Mouse (Mus musculus) MEL (cell line): Measurements from ENCODE around the gene Slc35e3. TPM values are rescaled to one million over a fixed set of nuclear protein-coding genes. Genes with fewer than 3 reads are reported as not detected.

ENCODE experiments used
- DNase-seq: peaks from one replicate; pipeline ENCODE4 v3.0.0; 2011; ENCODE audit warnings: low read depth, low spot score
- H3K27ac ChIP-seq: 2 replicates; pipeline ENCODE4 v1.5.1; 2012; ENCODE audit warnings: low read depth, mild to moderate bottlenecking, control low read depth, low read length, moderate library complexity; ENCODE audit not compliant: control insufficient read depth
- H3K27me3 ChIP-seq, 2 experiments: fragments of 150-350 bp in 1 of 2; sonication (generic) in 1 of 2; 2 replicates each; pipeline ENCODE4 v1.6.1; 2012; ENCODE audit warnings: low read length in 2 of 2, mild to moderate bottlenecking in 2 of 2, improper control_type of control experiment in 1 of 2, moderate library complexity in 1 of 2; ENCODE audit not compliant: insufficient read depth in 2 of 2, control insufficient read depth in 1 of 2
- H3K36me3 ChIP-seq, 2 experiments: 2 replicates each; pipeline ENCODE4 v1.6.1; 2012 to 2014; ENCODE audit warnings: low read length in 2 of 2, improper control_type of control experiment in 1 of 2, inconsistent platforms in 1 of 2, mild to moderate bottlenecking in 1 of 2; ENCODE audit not compliant: insufficient read depth in 2 of 2, control insufficient read depth in 1 of 2
- H3K4me1 ChIP-seq, 2 experiments: fragments of 150-350 bp in 1 of 2; sonication (generic) in 1 of 2; 2 replicates each; pipeline ENCODE4 v1.6.1; 2012; ENCODE audit warnings: low read length in 2 of 2, improper control_type of control experiment in 1 of 2, mild to moderate bottlenecking in 1 of 2; ENCODE audit not compliant: insufficient read depth in 2 of 2, control insufficient read depth in 1 of 2
- H3K4me3 ChIP-seq, 2 experiments: fragments of 150-350 bp in 1 of 2; sonication (generic) in 1 of 2; 2 replicates each; pipeline ENCODE4 v1.5.1; 2012; ENCODE audit warnings: low read depth in 2 of 2, low read length in 2 of 2, mild to moderate bottlenecking in 2 of 2, moderate library complexity in 2 of 2, control low read depth in 1 of 2, improper control_type of control experiment in 1 of 2; ENCODE audit not compliant: control insufficient read depth in 1 of 2, insufficient read depth in 1 of 2
- H3K79me2 ChIP-seq: 2 replicates; pipeline ENCODE4 v1.6.1; 2012; ENCODE audit warnings: mild to moderate bottlenecking, low read length, moderate library complexity; ENCODE audit not compliant: control insufficient read depth, poor library complexity, insufficient read depth
- H3K9ac ChIP-seq: 2 replicates; pipeline ENCODE4 v1.6.1; 2012; ENCODE audit warnings: low read depth, mild to moderate bottlenecking, control low read depth, low read length, moderate library complexity; ENCODE audit not compliant: control insufficient read depth, poor library complexity, severe bottlenecking
- H3K9me3 ChIP-seq: fragments of 150-350 bp; sonication (generic); replicated peaks from 2 replicates; pipeline ENCODE4 v1.6.1; 2012; ENCODE audit warnings: mild to moderate bottlenecking, low read length, improper control_type of control experiment, moderate library complexity; ENCODE audit not compliant: insufficient read depth
- BHLHE40 ChIP-seq: IDR thresholded peaks from 2 replicates; pipeline ENCODE4 v1.6.1; 2012; ENCODE audit warnings: low read depth, mild to moderate bottlenecking, inconsistent platforms, low read length, improper control_type of control experiment, borderline replicate concordance
- CTCF ChIP-seq, 3 experiments: IDR thresholded peaks in 2 of 3; conservative IDR thresholded peaks in 1 of 3; 2 replicates each; pipeline ENCODE4 v1.5.1; 2011 to 2012; ENCODE audit warnings: low read length in 3 of 3, low read depth in 2 of 3, mild to moderate bottlenecking in 2 of 3, improper control_type of control experiment in 1 of 3, inconsistent platforms in 1 of 3, mixed read lengths in 1 of 3, moderate library complexity in 1 of 3; ENCODE audit not compliant: control insufficient read depth in 1 of 3, insufficient read depth in 1 of 3, poor library complexity in 1 of 3, severe bottlenecking in 1 of 3
- E2F4 ChIP-seq: IDR thresholded peaks from 2 replicates; pipeline ENCODE4 v1.6.1; 2011; ENCODE audit warnings: low read depth, low read length, improper control_type of control experiment, borderline replicate concordance
- ETS1 ChIP-seq: IDR thresholded peaks from 2 replicates; pipeline ENCODE4 v1.6.1; 2012; ENCODE audit warnings: low read depth, mild to moderate bottlenecking, inconsistent platforms, low read length, improper control_type of control experiment, moderate library complexity
- MAZ ChIP-seq: IDR thresholded peaks from 2 replicates; pipeline ENCODE4 v1.6.1; 2012; ENCODE audit warnings: low read depth, mild to moderate bottlenecking, inconsistent platforms, low read length, improper control_type of control experiment
- MXI1 ChIP-seq: IDR thresholded peaks from 2 replicates; pipeline ENCODE4 v1.6.1; 2011; ENCODE audit warnings: mild to moderate bottlenecking, low read depth, low read length, improper control_type of control experiment
- NELFE ChIP-seq: IDR thresholded peaks from 2 replicates; pipeline ENCODE4 v1.6.1; 2011; ENCODE audit warnings: low read depth, low read length, improper control_type of control experiment
- NRF1 ChIP-seq: IDR thresholded peaks from 2 replicates; pipeline ENCODE4 v1.6.1; 2014; ENCODE audit warnings: low read depth, mild to moderate bottlenecking, inconsistent platforms, low read length, improper control_type of control experiment, moderate library complexity; ENCODE audit not compliant: poor library complexity, insufficient read depth, severe bottlenecking
- POLR2AphosphoS2 ChIP-seq: IDR thresholded peaks from 2 replicates; pipeline ENCODE4 v1.6.1; 2011; ENCODE audit warnings: low read length, improper control_type of control experiment
- POLR2AphosphoS5 ChIP-seq: IDR thresholded peaks from 2 replicates; pipeline ENCODE4 v1.6.1; 2012; ENCODE audit warnings: low read depth, borderline replicate concordance, mild to moderate bottlenecking, inconsistent platforms, low read length, moderate library complexity, mixed read lengths
- SMC3 ChIP-seq: IDR thresholded peaks from 2 replicates; pipeline ENCODE4 v1.6.1; 2011; ENCODE audit warnings: low read depth, low read length, improper control_type of control experiment
- TBP ChIP-seq: IDR thresholded peaks from 2 replicates; pipeline ENCODE4 v1.8.0; 2011; ENCODE audit warnings: low read depth, low read length, improper control_type of control experiment
- ZC3H11A ChIP-seq: IDR thresholded peaks from 2 replicates; pipeline ENCODE4 v1.6.1; 2012; ENCODE audit warnings: low read depth, mild to moderate bottlenecking, inconsistent platforms, low read length, improper control_type of control experiment
- polyA plus RNA-seq, 2 experiments: library from polyadenylated mRNA; stranded (reverse) in 1 of 2; unstranded in 1 of 2; fragments of >175 nt in 1 of 2; fragments of >200 nt in 1 of 2; gene quantifications; 2 replicates each; pipeline versions ENCODE4 v1.2.1 to v1.2.4; 2012; ENCODE audit warnings: low replicate concordance in 2 of 2, low read depth in 1 of 2; ENCODE audit not compliant: insufficient read length in 2 of 2, insufficient read depth in 1 of 2, missing spikeins in 1 of 2
- total RNA-seq: library from RNA; depleted of rRNA; stranded (reverse); fragments of 300-350 nt; gene quantifications from 2 replicates; pipeline ENCODE4 v1.2.3, GENCODE M21; 2012

Slc35e3 gene
- total and polyA plus RNA-seq, 3 experiments = 3.7 to 7.4 TPM; not detected in 1

- TF ChIP-seq NELFE (no peak), POLR2AphosphoS5 (no peak), SMC3 (no peak), NRF1 (no peak), E2F4 (no peak), ETS1 (no peak), ZC3H11A (no peak), CTCF (IDR thresholded peaks at IDR 0.05 in 2 of 3, conservative IDR thresholded peaks at IDR 0.05 in 1 of 3; ENCODE audit: control insufficient read depth in 1 of 3, insufficient read depth in 1 of 3, low read depth in 2 of 3, low read length in 3 of 3, poor library complexity in 1 of 3, severe bottlenecking in 1 of 3) (no peak)
- TF ChIP-seq, all 39 proteins: peak for 0
- H3K9me3 ChIP-seq = no peaks in the 10 kb centered on the region
- DNase-seq = no peak
- H3K4me3 ChIP-seq = no peak overlapping the region
- H3K4me1 ChIP-seq = no peaks in the 10 kb centered on the region; a peak in 1 of 4 replicates
- H3K36me3 ChIP-seq = peaks cover 0 to 41% of the 10 kb centered on the region in 2 experiments; a peak in 2 of 4 replicates
- no peak overlapping the region for H3K9ac ChIP-seq
- H3K27ac ChIP-seq = no peak overlapping the region
- H3K27me3 ChIP-seq = no peaks in the 10 kb centered on the region
- no peaks in the 10 kb centered on the region for H3K79me2 ChIP-seq
These were observed 30.3 kb upstream of the Slc35e3 start for GRCm38 (mm10) chr10:117776281-117777102.

GRCm38 (mm10) chr10:117775401-117776144 is 29.4 kb upstream of the Slc35e3 start:
- TF ChIP-seq MXI1 = no peak
- no peak for TF ChIP-seq BHLHE40
- no peak for TF ChIP-seq TBP
- TF ChIP-seq POLR2AphosphoS2 = no peak
- TF ChIP-seq MAZ = no peak
- peaks cover 0 to 38% of the 10 kb centered on the region in 2 experiments; a peak in 2 of 4 replicates for H3K36me3 ChIP-seq

More at GRCm38 (mm10) chr10:117775401-117776144, 29.4 kb upstream of the Slc35e3 start:
- peak; percentile 44 for DNase-seq
- no peaks in the 10 kb centered on the region for H3K9me3 ChIP-seq
- no peak overlapping the region for H3K4me3 ChIP-seq
- H3K4me1 ChIP-seq = no peaks in the 10 kb centered on the region; a peak in 1 of 4 replicates
- H3K9ac ChIP-seq = no peak overlapping the region
- no peaks in the 10 kb centered on the region for H3K27me3 ChIP-seq
- no peaks in the 10 kb centered on the region for H3K79me2 ChIP-seq
- H3K27ac ChIP-seq = no peak overlapping the region
